Mouse (Mus musculus): ENCODE data around the gene Ccdc3. TPM values are rescaled to one million over a fixed set of nuclear protein-coding genes. Genes with fewer than 3 reads are reported as not detected.

The Ccdc3 gene
- polyA plus RNA-seq, 1 experiment, result 7.9 TPM

GRCm38 (mm10) chr2:5172773-5173172 is 35.2 kb downstream of the Ccdc3 start:
- no peak overlapping the region for H3K4me3 ChIP-seq (ENCODE audit: low read depth, low read length)
- no peak overlapping the region for H3K27ac ChIP-seq (ENCODE audit: insufficient read depth, low read depth, low read length)
- no peaks in the 10 kb centered on the region for H3K36me3 ChIP-seq (ENCODE audit: control insufficient read depth, insufficient read depth, low read length)
- no peaks in the 10 kb centered on the region for H3K4me1 ChIP-seq (ENCODE audit: control insufficient read depth, insufficient read depth, insufficient read length, low read length)
- no peak for TF ChIP-seq POLR2A (IDR thresholded peaks at IDR 0.05; ENCODE audit: low read depth, low read length)
- TF ChIP-seq CTCF (IDR thresholded peaks at IDR 0.05; ENCODE audit: extremely low read depth, insufficient read length, insufficient replicate concordance, low read depth, low read length), result no peak
- H3K27me3 ChIP-seq (ENCODE audit: control insufficient read depth, insufficient read depth, low read length), result no peaks in the 10 kb centered on the region
- 62% methylated on average over 2 of the region's 2 CpGs for WGBS

GRCm38 (mm10) chr2:5174716-5175115 is 37.1 kb downstream of the Ccdc3 start:
- no peak overlapping the region for H3K27ac ChIP-seq (ENCODE audit: insufficient read depth, low read depth, low read length)
- no peak overlapping the region for H3K4me3 ChIP-seq (ENCODE audit: low read depth, low read length)
- no peaks in the 10 kb centered on the region for H3K36me3 ChIP-seq (ENCODE audit: control insufficient read depth, insufficient read depth, low read length)
- H3K27me3 ChIP-seq (ENCODE audit: control insufficient read depth, insufficient read depth, low read length), result no peaks in the 10 kb centered on the region
- TF ChIP-seq CTCF (IDR thresholded peaks at IDR 0.05; ENCODE audit: extremely low read depth, insufficient read length, insufficient replicate concordance, low read depth, low read length) (no peak), POLR2A (IDR thresholded peaks at IDR 0.05; ENCODE audit: low read depth, low read length) (no peak)
- H3K4me1 ChIP-seq (ENCODE audit: control insufficient read depth, insufficient read depth, insufficient read length, low read length), result no peaks in the 10 kb centered on the region

- H3K36me3 ChIP-seq (ENCODE audit: control insufficient read depth, insufficient read depth, low read length), result no peaks in the 10 kb centered on the region
- no peak overlapping the region for H3K4me3 ChIP-seq (ENCODE audit: low read depth, low read length)
- 56% methylated on average over 5 of the region's 5 CpGs for WGBS
- no peaks in the 10 kb centered on the region; the same call in 1 of the 2 replicates for H3K4me1 ChIP-seq (ENCODE audit: control insufficient read depth, insufficient read depth, insufficient read length, low read length)
- no peak overlapping the region for H3K27ac ChIP-seq (ENCODE audit: insufficient read depth, low read depth, low read length)
- TF ChIP-seq POLR2A (IDR thresholded peaks at IDR 0.05; ENCODE audit: low read depth, low read length) (no peak), CTCF (IDR thresholded peaks at IDR 0.05; ENCODE audit: extremely low read depth, insufficient read length, insufficient replicate concordance, low read depth, low read length) (no peak)
- H3K27me3 ChIP-seq (ENCODE audit: control insufficient read depth, insufficient read depth, low read length), result no peaks in the 10 kb centered on the region
These were observed 44.2 kb downstream of the Ccdc3 start for GRCm38 (mm10) chr2:5181462-5182443.

GRCm38 (mm10) chr2:5184166-5184565 is 46.6 kb downstream of the Ccdc3 start:
- no peak for TF ChIP-seq POLR2A (IDR thresholded peaks at IDR 0.05; ENCODE audit: low read depth, low read length)
- no peak for TF ChIP-seq CTCF (IDR thresholded peaks at IDR 0.05; ENCODE audit: extremely low read depth, insufficient read length, insufficient replicate concordance, low read depth, low read length)
- Histone ChIP-seq H3K4me1 (ENCODE audit: control insufficient read depth, insufficient read depth, insufficient read length, low read length) (no peaks in the 10 kb centered on the region; the same call in 1 of the 2 replicates), H3K27ac (ENCODE audit: insufficient read depth, low read depth, low read length) (no peak overlapping the region), H3K27me3 (ENCODE audit: control insufficient read depth, insufficient read depth, low read length) (no peaks in the 10 kb centered on the region), H3K4me3 (ENCODE audit: low read depth, low read length) (no peak overlapping the region), H3K36me3 (ENCODE audit: control insufficient read depth, insufficient read depth, low read length) (no peaks in the 10 kb centered on the region)
- 89% methylated on average over 4 of the region's 4 CpGs for WGBS

GRCm38 (mm10) chr2:5185631-5186030 is 48.1 kb downstream of the Ccdc3 start:
- Histone ChIP-seq H3K36me3 (ENCODE audit: control insufficient read depth, insufficient read depth, low read length) (no peaks in the 10 kb centered on the region), H3K27me3 (ENCODE audit: control insufficient read depth, insufficient read depth, low read length) (no peaks in the 10 kb centered on the region), H3K4me1 (ENCODE audit: control insufficient read depth, insufficient read depth, insufficient read length, low read length) (no peaks in the 10 kb centered on the region; the same call in 1 of the 2 replicates), H3K27ac (ENCODE audit: insufficient read depth, low read depth, low read length) (no peak overlapping the region), H3K4me3 (ENCODE audit: low read depth, low read length) (no peak overlapping the region)
- TF ChIP-seq POLR2A (IDR thresholded peaks at IDR 0.05; ENCODE audit: low read depth, low read length), result no peak
- TF ChIP-seq CTCF (IDR thresholded peaks at IDR 0.05; ENCODE audit: extremely low read depth, insufficient read length, insufficient replicate concordance, low read depth, low read length), result no peak
- 82% methylated on average over 3 of the region's 3 CpGs for WGBS

- Histone ChIP-seq H3K4me1 (ENCODE audit: control insufficient read depth, insufficient read depth, insufficient read length, low read length) (no peaks in the 10 kb centered on the region), H3K27me3 (ENCODE audit: control insufficient read depth, insufficient read depth, low read length) (no peaks in the 10 kb centered on the region), H3K36me3 (ENCODE audit: control insufficient read depth, insufficient read depth, low read length) (no peaks in the 10 kb centered on the region), H3K27ac (ENCODE audit: insufficient read depth, low read depth, low read length) (no peak overlapping the region), H3K4me3 (ENCODE audit: low read depth, low read length) (no peak overlapping the region)
- no peak for TF ChIP-seq CTCF (IDR thresholded peaks at IDR 0.05; ENCODE audit: extremely low read depth, insufficient read length, insufficient replicate concordance, low read depth, low read length)
- no peak for TF ChIP-seq POLR2A (IDR thresholded peaks at IDR 0.05; ENCODE audit: low read depth, low read length)
- 94% methylated on average over 4 of the region's 4 CpGs for WGBS
These were observed 54.6 kb downstream of the Ccdc3 start for GRCm38 (mm10) chr2:5192156-5192555.

GRCm38 (mm10) chr2:5193071-5193470 is 55.5 kb downstream of the Ccdc3 start:
- no peaks in the 10 kb centered on the region for H3K36me3 ChIP-seq (ENCODE audit: control insufficient read depth, insufficient read depth, low read length)
- WGBS, result 40% methylated on average over 4 of the region's 4 CpGs

More at GRCm38 (mm10) chr2:5193071-5193470, 55.5 kb downstream of the Ccdc3 start:
- TF ChIP-seq CTCF (IDR thresholded peaks at IDR 0.05; ENCODE audit: extremely low read depth, insufficient read length, insufficient replicate concordance, low read depth, low read length) (no peak), POLR2A (IDR thresholded peaks at IDR 0.05; ENCODE audit: low read depth, low read length) (no peak)
- Histone ChIP-seq H3K4me1 (ENCODE audit: control insufficient read depth, insufficient read depth, insufficient read length, low read length) (no peaks in the 10 kb centered on the region), H3K27ac (ENCODE audit: insufficient read depth, low read depth, low read length) (no peak overlapping the region), H3K4me3 (ENCODE audit: low read depth, low read length) (no peak overlapping the region), H3K27me3 (ENCODE audit: control insufficient read depth, insufficient read depth, low read length) (no peaks in the 10 kb centered on the region)
